8 mouse cellular contexts compared by ENCODE assay signal in genomic region chr7:46846486-46847244, GRCm38 (mm10). TPM values are rescaled to one million over a fixed set of nuclear protein-coding genes. Genes with fewer than 3 reads are reported as not detected.
DNase-seq lines count a peak whose midpoint lies in the region; ATAC-seq and TF ChIP-seq lines count a peak whose summit lies in the region.

No protein-coding gene starts in this region.

- peak overlapping the region; percentile 82 for H3K4me3 ChIP-seq in hindbrain, postnatal 0 days (ENCODE audit: low read length)

- H3K9ac ChIP-seq in hindbrain, postnatal 0 days (replicated peaks; ENCODE audit: low read length): peak overlapping the region; percentile 92

- H3K36me3 ChIP-seq in hindbrain, postnatal 0 days (ENCODE audit: insufficient read depth, low read length): peaks cover 28% of the 10 kb centered on the region

- peaks cover 12% of the 10 kb centered on the region; the same call in 1 of the 2 replicates for H3K4me1 ChIP-seq in hindbrain, postnatal 0 days (ENCODE audit: insufficient read depth, low read length)

- peak; percentile 65 for TF ChIP-seq CTCF in hindbrain, postnatal 0 days (IDR thresholded peaks at IDR 0.05; ENCODE audit: low read depth)

- DNase-seq in adrenal gland, adult (ENCODE audit: inconsistent age in 2 of 2, low spot score in 1 of 2): peak; percentile 63 to 83
- peak; percentile 57 to 82 for DNase-seq in gastrocnemius, adult 8-10 months (ENCODE audit: low spot score in 2 of 2)
- peak; percentile 92 for DNase-seq in hindbrain, postnatal 0 days (ENCODE audit: low spot score)
- peak; percentile 59 to 71 for DNase-seq in left cerebral cortex, postnatal 14 days (ENCODE audit: low spot score in 2 of 2)
- peak; percentile 55 for DNase-seq in right cerebral cortex, postnatal 25 days
- DNase-seq in yolk sac, embryonic 10.5 days (ENCODE audit: low spot score): peak; percentile 82

- WGBS in hindbrain, postnatal 0 days: under 1% methylated on average over 28 of the region's 28 CpGs

- intact Hi-C loops in left cerebral cortex, postnatal 14 days (cut with DNase I): no loop called here

- no peaks in the 10 kb centered on the region for H3K9me3 ChIP-seq in hindbrain, postnatal 0 days (ENCODE audit: low read length)

- no peaks in the 10 kb centered on the region for H3K27me3 ChIP-seq in hindbrain, postnatal 0 days (ENCODE audit: insufficient read depth, low read length)

- H3K27ac ChIP-seq in hindbrain, postnatal 0 days: peak overlapping the region; percentile 86

- peak; percentile 33 for ATAC-seq in common myeloid progenitor, adult 5-6 weeks (replicated peaks; ENCODE audit: low read depth, poor library complexity, severe bottlenecking)
- peak; percentile 75 for ATAC-seq in hindbrain, postnatal 0 days
- peak; percentile 46 for ATAC-seq in megakaryocyte progenitor cell, adult 5-6 weeks (replicated peaks; ENCODE audit: poor library complexity)

- H3K4me2 ChIP-seq in hindbrain, postnatal 0 days (ENCODE audit: low read depth, low read length): peak overlapping the region; percentile 94

RNA-seq across cellular contexts. Expression of gene Ldha, which starts 5.4 kb away (rescaled TPM):
- 434 and 497 TPM in 2 replicates for total RNA-seq in common myeloid progenitor, adult 5-6 weeks (2017)
- 1,000 to 10,000 TPM; 2,911 to 3,222 (median 3,007) TPM for total RNA-seq in gastrocnemius, adult 8-10 months (2022)
- 424 and 467 TPM in 2 replicates for total RNA-seq in hindbrain, postnatal 0 days (2014; rRNA removed)
- polyA plus RNA-seq in hindbrain, postnatal 0 days (2015; fragmentation: Nextera tagmentation; extraction: Ambion mirVana): 747 and 766 TPM in 2 replicates
- total RNA-seq in left cerebral cortex, postnatal 14 days (2021): 100 to 1,000 TPM; 497 to 507 TPM
- 597 and 639 TPM in 2 replicates for total RNA-seq in megakaryocyte progenitor cell, adult 5-6 weeks (2015)
- total RNA-seq in megakaryocyte progenitor cell, adult 5-6 weeks (2017): 442 and 446 TPM in 2 replicates

RNA-seq across cellular contexts. Expression of gene Ldhc, which starts 14.3 kb away (rescaled TPM):
- total RNA-seq in common myeloid progenitor, adult 5-6 weeks (2017): not detected in 2 replicates
- not detected for total RNA-seq in gastrocnemius, adult 8-10 months (2022)
- not detected in 2 replicates for total RNA-seq in hindbrain, postnatal 0 days (2014; rRNA removed)
- 0.15 and 0.26 TPM in 2 replicates for polyA plus RNA-seq in hindbrain, postnatal 0 days (2015; fragmentation: Nextera tagmentation; extraction: Ambion mirVana)
- not detected for total RNA-seq in left cerebral cortex, postnatal 14 days (2021)
- total RNA-seq in megakaryocyte progenitor cell, adult 5-6 weeks (2015): 0.44 and 0.49 TPM in 2 replicates
- 1.3 TPM in 1 of 2 replicates, not detected in the other for total RNA-seq in megakaryocyte progenitor cell, adult 5-6 weeks (2017)

RNA-seq across cellular contexts. Expression of gene Gtf2h1, which starts 50.8 kb away (rescaled TPM):
- 86.1 and 96.2 TPM in 2 replicates for total RNA-seq in common myeloid progenitor, adult 5-6 weeks (2017)
- 10 to 100 TPM; 14.7 to 18.4 (median 16.6) TPM for total RNA-seq in gastrocnemius, adult 8-10 months (2022)
- total RNA-seq in hindbrain, postnatal 0 days (2014; rRNA removed): 26.5 and 26.6 TPM in 2 replicates
- polyA plus RNA-seq in hindbrain, postnatal 0 days (2015; fragmentation: Nextera tagmentation; extraction: Ambion mirVana): 36.2 and 39.2 TPM in 2 replicates
- total RNA-seq in left cerebral cortex, postnatal 14 days (2021): 10 to 100 TPM; 37.0 to 39.3 TPM
- 54.7 and 58.1 TPM in 2 replicates for total RNA-seq in megakaryocyte progenitor cell, adult 5-6 weeks (2015)
- 82.4 and 105 TPM in 2 replicates for total RNA-seq in megakaryocyte progenitor cell, adult 5-6 weeks (2017)

RNA-seq across cellular contexts. Expression of gene Hps5, which starts 50.8 kb away (rescaled TPM):
- 32.3 and 33.0 TPM in 2 replicates for total RNA-seq in common myeloid progenitor, adult 5-6 weeks (2017)
- total RNA-seq in gastrocnemius, adult 8-10 months (2022): 10 to 100 TPM; 12.2 to 17.4 (median 14.0) TPM
- 20.3 and 21.6 TPM in 2 replicates for total RNA-seq in hindbrain, postnatal 0 days (2014; rRNA removed)
- polyA plus RNA-seq in hindbrain, postnatal 0 days (2015; fragmentation: Nextera tagmentation; extraction: Ambion mirVana): 8.9 and 9.8 TPM in 2 replicates
- 10 to 100 TPM; 11.4 to 13.7 TPM for total RNA-seq in left cerebral cortex, postnatal 14 days (2021)
- 13.5 and 17.5 TPM in 2 replicates for total RNA-seq in megakaryocyte progenitor cell, adult 5-6 weeks (2015)
- 25.5 and 29.0 TPM in 2 replicates for total RNA-seq in megakaryocyte progenitor cell, adult 5-6 weeks (2017)

Comparison
In these comparisons a context has a peak if more than half of its experiments do, and no peak if none do; other contexts are left out.
1. Peak in every context shown above with its lines: DNase-seq, ATAC-seq, H3K4me3 ChIP-seq and H3K27ac ChIP-seq.